ENCODE assay signal across 19 mouse cellular contexts in the genomic region with DNA sequence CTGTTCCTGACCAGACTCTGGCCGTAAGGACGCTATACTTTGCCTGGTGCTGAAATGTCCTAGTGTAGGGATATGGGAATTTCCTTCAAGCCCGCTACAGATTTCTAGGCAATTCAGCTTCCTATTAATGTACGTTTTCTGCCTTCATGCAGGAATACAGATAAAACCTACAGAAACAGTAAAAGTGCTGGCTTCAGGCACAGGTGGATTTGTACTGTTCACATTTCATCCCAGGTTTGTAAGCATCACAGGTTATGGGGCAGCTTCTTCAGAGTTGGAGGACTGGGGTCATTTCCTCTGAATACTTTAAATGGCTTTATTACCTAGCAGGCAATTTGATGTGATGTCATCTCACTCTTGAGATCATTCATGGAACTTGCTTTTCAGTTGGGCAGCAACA.
"Had no signal": no experiment of that assay in that cellular context is flagged by ENCODE, and none has a peak within 500 bp of the region (broad histone marks: within the 10 kb centered on the region; RNA-seq: fewer than 3 reads in every experiment).

No protein-coding gene starts in this region.

- ATAC-seq: midbrain, embryonic 16.5 days had no signal

- DNase-seq: lung, adult 2 months; lung, postnatal 10 days; lung, postnatal 4 days; midbrain, embryonic 14.5 days; retina, postnatal 1 day; right cerebral cortex, adult 18-20 months; right cerebral cortex, postnatal 25 days; right cerebral cortex, postnatal 4 days; spleen, adult 18-20 months; thymus, adult 18-20 months; thymus, postnatal 14 days; thymus, postnatal 36 days had no signal

- H3K9ac ChIP-seq: lung, embryonic 15.5 days; midbrain, embryonic 12.5 days; neural tube, embryonic 13.5 days; neural tube, embryonic 15.5 days had no signal

- H3K9me3 ChIP-seq: lung, embryonic 15.5 days; midbrain, embryonic 10.5 days; midbrain, embryonic 12.5 days; neural tube, embryonic 13.5 days; neural tube, embryonic 15.5 days had no signal

- H3K4me1 ChIP-seq: lung, embryonic 15.5 days; midbrain, embryonic 10.5 days; midbrain, embryonic 12.5 days; neural tube, embryonic 13.5 days; neural tube, embryonic 15.5 days had no signal

- H3K27me3 ChIP-seq: lung, embryonic 15.5 days; midbrain, embryonic 12.5 days; neural tube, embryonic 13.5 days; neural tube, embryonic 15.5 days had no signal

- H3K4me3 ChIP-seq: lung, embryonic 15.5 days; midbrain, embryonic 10.5 days; midbrain, embryonic 12.5 days; myocyte; neural tube, embryonic 13.5 days; neural tube, embryonic 15.5 days had no signal

- H3K27ac ChIP-seq: lung, embryonic 15.5 days; midbrain, embryonic 10.5 days; midbrain, embryonic 12.5 days; neural tube, embryonic 13.5 days; neural tube, embryonic 15.5 days had no signal

- H3K4me2 ChIP-seq: lung, embryonic 15.5 days; midbrain, embryonic 12.5 days; neural tube, embryonic 13.5 days; neural tube, embryonic 15.5 days had no signal
